Comparison of ENCODE assay signal across 8 mouse cellular contexts in genomic region chr8:70375212-70375859, GRCm38 (mm10). TPM values are rescaled to one million over a fixed set of nuclear protein-coding genes. Genes with fewer than 3 reads are reported as not detected.
DNase-seq lines count a peak whose midpoint lies in the region; ATAC-seq and TF ChIP-seq lines count a peak whose summit lies in the region.

No protein-coding gene starts in this region.

- H3K4me3 ChIP-seq in forebrain, embryonic 10.5 days: peak overlapping the region; percentile 51
- H3K4me3 ChIP-seq in forebrain, embryonic 12.5 days (replicated peaks): no peak overlapping the region; the same call in 1 of the 2 replicates
- H3K4me3 ChIP-seq in ES-E14 (ENCODE audit: insufficient read depth in 1 of 2, low read depth in 1 of 2, low read length in 2 of 2, poor library complexity in 1 of 2, severe bottlenecking in 1 of 2): peak overlapping the region; percentile 85 to 92; a peak in 2 of 4 replicates
- peak overlapping the region; percentile 37 for H3K4me3 ChIP-seq in intestine, embryonic 14.5 days (ENCODE audit: low read depth, low read length)
- no peak overlapping the region for H3K4me3 ChIP-seq in midbrain, embryonic 14.5 days (replicated peaks; ENCODE audit: low read depth, low read length)

- H3K9me3 ChIP-seq in forebrain, embryonic 10.5 days: no peaks in the 10 kb centered on the region
- H3K9me3 ChIP-seq in forebrain, embryonic 12.5 days: no peaks in the 10 kb centered on the region
- H3K9me3 ChIP-seq in ES-E14 (ENCODE audit: control insufficient read depth, insufficient read depth, low read depth, low read length): no peaks in the 10 kb centered on the region
- H3K9me3 ChIP-seq in intestine, embryonic 14.5 days (ENCODE audit: control insufficient read depth, low read length): no peaks in the 10 kb centered on the region
- no peaks in the 10 kb centered on the region for H3K9me3 ChIP-seq in midbrain, embryonic 14.5 days (ENCODE audit: control insufficient read depth, low read length)

- H3K9ac ChIP-seq in forebrain, embryonic 12.5 days: no peak overlapping the region
- no peak overlapping the region for H3K9ac ChIP-seq in ES-E14 (ENCODE audit: insufficient read depth, low read depth, low read length, poor library complexity, severe bottlenecking)
- H3K9ac ChIP-seq in intestine, embryonic 14.5 days (ENCODE audit: low read length): no peak overlapping the region
- no peak overlapping the region for H3K9ac ChIP-seq in midbrain, embryonic 14.5 days (replicated peaks; ENCODE audit: low read length)

- WGBS in forebrain, embryonic 10.5 days: 7% methylated on average over 35 of the region's 35 CpGs
- 6% methylated on average over 35 of the region's 35 CpGs for WGBS in forebrain, embryonic 12.5 days
- WGBS in intestine, embryonic 14.5 days: 5% methylated on average over 35 of the region's 35 CpGs
- WGBS in midbrain, embryonic 14.5 days: 6% methylated on average over 35 of the region's 35 CpGs

- H3K27ac ChIP-seq in forebrain, embryonic 10.5 days: no peak overlapping the region
- no peak overlapping the region for H3K27ac ChIP-seq in forebrain, embryonic 12.5 days
- H3K27ac ChIP-seq in ES-E14 (ENCODE audit: insufficient read depth, low read depth, low read length, poor library complexity, severe bottlenecking): no peak overlapping the region
- H3K27ac ChIP-seq in intestine, embryonic 14.5 days (ENCODE audit: low read depth): no peak overlapping the region
- H3K27ac ChIP-seq in midbrain, embryonic 14.5 days (replicated peaks; ENCODE audit: low read depth, low read length): no peak overlapping the region

- H3K27me3 ChIP-seq in forebrain, embryonic 10.5 days (ENCODE audit: poor library complexity, severe bottlenecking): peaks cover 100% of the 10 kb centered on the region
- peaks cover 98% of the 10 kb centered on the region for H3K27me3 ChIP-seq in forebrain, embryonic 12.5 days
- H3K27me3 ChIP-seq in intestine, embryonic 14.5 days (replicated peaks; ENCODE audit: control insufficient read depth, insufficient read depth, low read length): peaks cover 74% of the 10 kb centered on the region
- peaks cover 79% of the 10 kb centered on the region for H3K27me3 ChIP-seq in midbrain, embryonic 14.5 days (ENCODE audit: control insufficient read depth, insufficient read depth, low read length)

- DNase-seq in forebrain, embryonic 10.5 days (ENCODE audit: extremely low spot score, low spot score): no peak
- DNase-seq in ES-E14 (ENCODE audit: low read depth, low spot score): no peak
- no peak for DNase-seq in intestine, embryonic 14.5 days (ENCODE audit: low spot score)
- no peak for DNase-seq in midbrain, embryonic 14.5 days
- DNase-seq in ovary, postnatal 36 days (ENCODE audit: low spot score): no peak
- no peak for DNase-seq in adrenal gland, postnatal 10 days
- no peak for DNase-seq in ovary, postnatal 14 days (ENCODE audit: low spot score)

- H3K4me1 ChIP-seq in forebrain, embryonic 10.5 days: peaks cover 36% of the 10 kb centered on the region
- H3K4me1 ChIP-seq in forebrain, embryonic 12.5 days: peaks cover 25% of the 10 kb centered on the region
- peaks cover 0 to 20% of the 10 kb centered on the region in 2 experiments; a peak in 1 of 4 replicates for H3K4me1 ChIP-seq in ES-E14 (ENCODE audit: control insufficient read depth in 2 of 2, insufficient read depth in 2 of 2, low read length in 2 of 2, poor library complexity in 1 of 2)
- H3K4me1 ChIP-seq in intestine, embryonic 14.5 days (replicated peaks; ENCODE audit: control insufficient read depth, insufficient read depth, low read length): peaks cover 13% of the 10 kb centered on the region
- H3K4me1 ChIP-seq in midbrain, embryonic 14.5 days (ENCODE audit: control insufficient read depth, insufficient read depth, low read length): 0 out of 2 replicates have a peak, but pooled peaks cover 7% of the 10 kb centered on the region

- no peak overlapping the region for H3K4me2 ChIP-seq in forebrain, embryonic 12.5 days
- peak overlapping the region; percentile 58; the same call in 1 of the 2 replicates for H3K4me2 ChIP-seq in intestine, embryonic 14.5 days (ENCODE audit: low read length)
- H3K4me2 ChIP-seq in midbrain, embryonic 14.5 days (ENCODE audit: low read length): 0 out of 2 replicates have a peak overlapping the region, but pooled peaks have one; percentile 45

- in situ Hi-C loops in ES-E14 (cut with MboI; ENCODE audit: low sequenced_read_pairs in 2 of 2, unreplicated experiment in 2 of 2): no loop called here

- ATAC-seq in forebrain, embryonic 12.5 days (ENCODE audit: low FRiP score): no peak; the same call in 1 of the 2 replicates
- no peak; the same call in 1 of the 2 replicates for ATAC-seq in intestine, embryonic 14.5 days (replicated peaks; ENCODE audit: low FRiP score, low TSS enrichment, low read depth)
- ATAC-seq in midbrain, embryonic 14.5 days (ENCODE audit: low FRiP score, low TSS enrichment): no peak

- H3K36me3 ChIP-seq in forebrain, embryonic 10.5 days (replicated peaks): no peaks in the 10 kb centered on the region
- H3K36me3 ChIP-seq in forebrain, embryonic 12.5 days (replicated peaks): no peaks in the 10 kb centered on the region
- no peaks in the 10 kb centered on the region for H3K36me3 ChIP-seq in ES-E14 (ENCODE audit: control insufficient read depth, insufficient read depth, low read length, poor library complexity, severe bottlenecking)
- H3K36me3 ChIP-seq in intestine, embryonic 14.5 days (ENCODE audit: control insufficient read depth, insufficient read depth, low read length): no peaks in the 10 kb centered on the region
- no peaks in the 10 kb centered on the region for H3K36me3 ChIP-seq in midbrain, embryonic 14.5 days (ENCODE audit: control insufficient read depth, insufficient read depth, low read length)

TF ChIP-seq in ES-E14, 5 proteins besides CTCF, POLR2A, EP300 and RAD21:
- TF ChIP-seq ZC3H11A (IDR thresholded peaks at IDR 0.05; ENCODE audit: borderline replicate concordance, low read depth, low read length): no peak
- TF ChIP-seq CHD2 (IDR thresholded peaks at IDR 0.05; ENCODE audit: low read depth, low read length): no peak
- TF ChIP-seq ZNF384 (IDR thresholded peaks at IDR 0.05; ENCODE audit: low read depth, low read length): no peak
- TF ChIP-seq MAFK (IDR thresholded peaks at IDR 0.05; ENCODE audit: insufficient read depth, low read depth, low read length): no peak
- no peak for TF ChIP-seq HCFC1 (IDR thresholded peaks at IDR 0.05; ENCODE audit: borderline replicate concordance, insufficient read depth, low read length)

RNA-seq across cellular contexts. Expression of gene Comp, which starts 2.0 kb away (rescaled TPM):
- polyA plus RNA-seq in forebrain, embryonic 10.5 days (2016; fragmentation: Nextera tagmentation; extraction: Ambion mirVana): 0.19 and 0.38 TPM in 2 replicates
- 0.08 and 0.34 TPM in 2 replicates for polyA plus RNA-seq in forebrain, embryonic 12.5 days (2016; fragmentation: Nextera tagmentation; extraction: Ambion mirVana)
- 1.2 and 1.4 TPM in 2 replicates for total RNA-seq in ES-E14 (2012; rRNA removed)
- polyA plus RNA-seq in intestine, embryonic 14.5 days (2014; fragmentation: Nextera tagmentation; extraction: Ambion mirVana): 0.44 and 0.77 TPM in 2 replicates
- 0.47 TPM in 1 of 2 replicates, not detected in the other for polyA plus RNA-seq in midbrain, embryonic 14.5 days (2014; fragmentation: Nextera tagmentation; extraction: Ambion mirVana)
- total RNA-seq in adrenal gland, postnatal 10 days (2021): 1 to 10 TPM in 1 of 2 experiments, under 1 TPM in 1; 0.97 to 2.0 TPM

RNA-seq across cellular contexts. Expression of gene Upf1, which starts 22.3 kb away (rescaled TPM):
- 14.5 and 16.3 TPM in 2 replicates for polyA plus RNA-seq in forebrain, embryonic 10.5 days (2016; fragmentation: Nextera tagmentation; extraction: Ambion mirVana)
- polyA plus RNA-seq in forebrain, embryonic 12.5 days (2016; fragmentation: Nextera tagmentation; extraction: Ambion mirVana): 26.9 and 29.5 TPM in 2 replicates
- 54.7 and 57.6 TPM in 2 replicates for total RNA-seq in ES-E14 (2012; rRNA removed)
- polyA plus RNA-seq in intestine, embryonic 14.5 days (2014; fragmentation: Nextera tagmentation; extraction: Ambion mirVana): 16.6 and 19.4 TPM in 2 replicates
- 16.9 and 18.4 TPM in 2 replicates for polyA plus RNA-seq in midbrain, embryonic 14.5 days (2014; fragmentation: Nextera tagmentation; extraction: Ambion mirVana)
- total RNA-seq in adrenal gland, postnatal 10 days (2021): 10 to 100 TPM; 49.1 to 51.4 TPM

RNA-seq across cellular contexts. Expression of gene Gdf1, which starts 45.7 kb away (rescaled TPM):
- polyA plus RNA-seq in forebrain, embryonic 10.5 days (2016; fragmentation: Nextera tagmentation; extraction: Ambion mirVana): 3.7 and 4.6 TPM in 2 replicates
- 1.8 and 4.2 TPM in 2 replicates for polyA plus RNA-seq in forebrain, embryonic 12.5 days (2016; fragmentation: Nextera tagmentation; extraction: Ambion mirVana)
- total RNA-seq in ES-E14 (2012; rRNA removed): 7.5 and 24.5 TPM in 2 replicates
- polyA plus RNA-seq in intestine, embryonic 14.5 days (2014; fragmentation: Nextera tagmentation; extraction: Ambion mirVana): 1.8 and 2.1 TPM in 2 replicates
- not detected in 2 replicates for polyA plus RNA-seq in midbrain, embryonic 14.5 days (2014; fragmentation: Nextera tagmentation; extraction: Ambion mirVana)
- 1 to 10 TPM in 1 of 2 experiments, under 1 TPM in 1; 0.88 to 1.2 TPM for total RNA-seq in adrenal gland, postnatal 10 days (2021)

RNA-seq across cellular contexts. Expression of gene Cers1, which starts 59.8 kb away (rescaled TPM):
- polyA plus RNA-seq in forebrain, embryonic 10.5 days (2016; fragmentation: Nextera tagmentation; extraction: Ambion mirVana): 4.1 and 4.5 TPM in 2 replicates
- 14.9 and 16.2 TPM in 2 replicates for polyA plus RNA-seq in forebrain, embryonic 12.5 days (2016; fragmentation: Nextera tagmentation; extraction: Ambion mirVana)
- 1.9 and 4.7 TPM in 2 replicates for total RNA-seq in ES-E14 (2012; rRNA removed)
- polyA plus RNA-seq in intestine, embryonic 14.5 days (2014; fragmentation: Nextera tagmentation; extraction: Ambion mirVana): 4.3 and 4.6 TPM in 2 replicates
- 38.8 and 42.9 TPM in 2 replicates for polyA plus RNA-seq in midbrain, embryonic 14.5 days (2014; fragmentation: Nextera tagmentation; extraction: Ambion mirVana)
- total RNA-seq in adrenal gland, postnatal 10 days (2021): 1 to 10 TPM; 2.3 to 3.7 TPM

Comparison
In these comparisons a context has a peak if more than half of its experiments do, and no peak if none do; other contexts are left out.
1. H3K4me3 ChIP-seq: peak in forebrain, embryonic 10.5 days (single experiment), ES-E14 (2 of 2) and intestine, embryonic 14.5 days (single experiment); none in forebrain, embryonic 12.5 days (single experiment) and midbrain, embryonic 14.5 days (single experiment).